Mouse (Mus musculus) liver, postnatal 0 days (tissue): Measurements from ENCODE around the gene Commd3.

Source experiments
- CTCF ChIP-seq: sonication (generic); IDR thresholded peaks from 2 replicates; pipeline ENCODE4 v1.5.1; 2016; ENCODE audit warnings: antibody characterized with exemption, low read depth
- EP300 ChIP-seq: IDR thresholded peaks from 2 replicates; pipeline ENCODE4 v1.6.1; 2016; ENCODE audit warnings: antibody characterized with exemption, low read depth, mild to moderate bottlenecking

- no peak for TF ChIP-seq CTCF
- no peak for TF ChIP-seq EP300
Observed at GRCm38 (mm10) chr2:18692031-18692430, 19.8 kb downstream of the Commd3 start.
